Mouse (Mus musculus) MEL (cell line): ENCODE results near the gene Cep170. TPM values are rescaled to one million over a fixed set of nuclear protein-coding genes. Genes with fewer than 3 reads are reported as not detected.

Experiments used
- DNase-seq: peaks from one replicate; pipeline ENCODE4 v3.0.0; 2011; ENCODE audit warnings: low read depth, low spot score
- H3K27ac ChIP-seq: 2 replicates; pipeline ENCODE4 v1.5.1; 2012; ENCODE audit warnings: low read depth, mild to moderate bottlenecking, control low read depth, low read length, moderate library complexity; ENCODE audit not compliant: control insufficient read depth
- H3K27me3 ChIP-seq, 2 experiments: fragments of 150-350 bp in 1 of 2; sonication (generic) in 1 of 2; 2 replicates each; pipeline ENCODE4 v1.6.1; 2012; ENCODE audit warnings: low read length in 2 of 2, mild to moderate bottlenecking in 2 of 2, improper control_type of control experiment in 1 of 2, moderate library complexity in 1 of 2; ENCODE audit not compliant: insufficient read depth in 2 of 2, control insufficient read depth in 1 of 2
- H3K36me3 ChIP-seq, 2 experiments: 2 replicates each; pipeline ENCODE4 v1.6.1; 2012 to 2014; ENCODE audit warnings: low read length in 2 of 2, improper control_type of control experiment in 1 of 2, inconsistent platforms in 1 of 2, mild to moderate bottlenecking in 1 of 2; ENCODE audit not compliant: insufficient read depth in 2 of 2, control insufficient read depth in 1 of 2
- H3K4me1 ChIP-seq, 2 experiments: fragments of 150-350 bp in 1 of 2; sonication (generic) in 1 of 2; 2 replicates each; pipeline ENCODE4 v1.6.1; 2012; ENCODE audit warnings: low read length in 2 of 2, improper control_type of control experiment in 1 of 2, mild to moderate bottlenecking in 1 of 2; ENCODE audit not compliant: insufficient read depth in 2 of 2, control insufficient read depth in 1 of 2
- H3K4me3 ChIP-seq, 2 experiments: fragments of 150-350 bp in 1 of 2; sonication (generic) in 1 of 2; 2 replicates each; pipeline ENCODE4 v1.5.1; 2012; ENCODE audit warnings: low read depth in 2 of 2, low read length in 2 of 2, mild to moderate bottlenecking in 2 of 2, moderate library complexity in 2 of 2, control low read depth in 1 of 2, improper control_type of control experiment in 1 of 2; ENCODE audit not compliant: control insufficient read depth in 1 of 2, insufficient read depth in 1 of 2
- H3K79me2 ChIP-seq: 2 replicates; pipeline ENCODE4 v1.6.1; 2012; ENCODE audit warnings: mild to moderate bottlenecking, low read length, moderate library complexity; ENCODE audit not compliant: control insufficient read depth, poor library complexity, insufficient read depth
- H3K9ac ChIP-seq: 2 replicates; pipeline ENCODE4 v1.6.1; 2012; ENCODE audit warnings: low read depth, mild to moderate bottlenecking, control low read depth, low read length, moderate library complexity; ENCODE audit not compliant: control insufficient read depth, poor library complexity, severe bottlenecking
- H3K9me3 ChIP-seq: fragments of 150-350 bp; sonication (generic); replicated peaks from 2 replicates; pipeline ENCODE4 v1.6.1; 2012; ENCODE audit warnings: mild to moderate bottlenecking, low read length, improper control_type of control experiment, moderate library complexity; ENCODE audit not compliant: insufficient read depth
- BHLHE40 ChIP-seq: IDR thresholded peaks from 2 replicates; pipeline ENCODE4 v1.6.1; 2012; ENCODE audit warnings: low read depth, mild to moderate bottlenecking, inconsistent platforms, low read length, improper control_type of control experiment, borderline replicate concordance
- CHD2 ChIP-seq: IDR thresholded peaks from 2 replicates; pipeline ENCODE4 v1.6.1; 2011; ENCODE audit warnings: low read length, improper control_type of control experiment
- CTCF ChIP-seq, 3 experiments: IDR thresholded peaks in 2 of 3; conservative IDR thresholded peaks in 1 of 3; 2 replicates each; pipeline ENCODE4 v1.5.1; 2011 to 2012; ENCODE audit warnings: low read length in 3 of 3, low read depth in 2 of 3, mild to moderate bottlenecking in 2 of 3, improper control_type of control experiment in 1 of 3, inconsistent platforms in 1 of 3, mixed read lengths in 1 of 3, moderate library complexity in 1 of 3; ENCODE audit not compliant: control insufficient read depth in 1 of 3, insufficient read depth in 1 of 3, poor library complexity in 1 of 3, severe bottlenecking in 1 of 3
- E2F4 ChIP-seq: IDR thresholded peaks from 2 replicates; pipeline ENCODE4 v1.6.1; 2011; ENCODE audit warnings: low read depth, low read length, improper control_type of control experiment, borderline replicate concordance
- EP300 ChIP-seq, 2 experiments: IDR thresholded peaks; 2 replicates each; pipeline ENCODE4 v1.6.1; 2011; ENCODE audit warnings: improper control_type of control experiment in 2 of 2, low read length in 2 of 2, low read depth in 1 of 2, mild to moderate bottlenecking in 1 of 2
- ETS1 ChIP-seq: IDR thresholded peaks from 2 replicates; pipeline ENCODE4 v1.6.1; 2012; ENCODE audit warnings: low read depth, mild to moderate bottlenecking, inconsistent platforms, low read length, improper control_type of control experiment, moderate library complexity
- GABPA ChIP-seq: IDR thresholded peaks from 2 replicates; pipeline ENCODE4 v1.6.1; 2012; ENCODE audit warnings: low read depth, mild to moderate bottlenecking, inconsistent platforms, low read length, improper control_type of control experiment, moderate library complexity
- HCFC1 ChIP-seq: IDR thresholded peaks from 2 replicates; pipeline ENCODE4 v1.6.1; 2012; ENCODE audit warnings: low read depth, mild to moderate bottlenecking, inconsistent platforms, low read length, improper control_type of control experiment, moderate library complexity
- JUND ChIP-seq: IDR thresholded peaks from 2 replicates; pipeline ENCODE4 v1.6.1; 2011; ENCODE audit warnings: low read depth, mild to moderate bottlenecking, improper control_type of control experiment, low read length
- KAT2A ChIP-seq: conservative IDR thresholded peaks from 2 replicates; pipeline ENCODE4 v1.6.1; 2012; ENCODE audit warnings: low read depth, low read length, improper control_type of control experiment, inconsistent platforms
- MAFK ChIP-seq: IDR thresholded peaks from 2 replicates; pipeline ENCODE4 v1.6.1; 2011; ENCODE audit warnings: low read depth, mild to moderate bottlenecking, low read length, improper control_type of control experiment, borderline replicate concordance
- MAX ChIP-seq: IDR thresholded peaks from 2 replicates; pipeline ENCODE4 v1.6.1; 2011; ENCODE audit warnings: low read length, improper control_type of control experiment
- MAZ ChIP-seq: IDR thresholded peaks from 2 replicates; pipeline ENCODE4 v1.6.1; 2012; ENCODE audit warnings: low read depth, mild to moderate bottlenecking, inconsistent platforms, low read length, improper control_type of control experiment
- MEF2A ChIP-seq: IDR thresholded peaks from 2 replicates; pipeline ENCODE4 v1.6.1; 2014; ENCODE audit warnings: low read depth, mild to moderate bottlenecking, inconsistent platforms, low read length, improper control_type of control experiment; ENCODE audit not compliant: poor library complexity, insufficient replicate concordance, severe bottlenecking; ENCODE audit errors: extremely low read depth
- MXI1 ChIP-seq: IDR thresholded peaks from 2 replicates; pipeline ENCODE4 v1.6.1; 2011; ENCODE audit warnings: mild to moderate bottlenecking, low read depth, low read length, improper control_type of control experiment
- MYB ChIP-seq: IDR thresholded peaks from 2 replicates; pipeline ENCODE4 v1.6.1; 2011; ENCODE audit warnings: mild to moderate bottlenecking, low read depth, low read length, improper control_type of control experiment
- NELFE ChIP-seq: IDR thresholded peaks from 2 replicates; pipeline ENCODE4 v1.6.1; 2011; ENCODE audit warnings: low read depth, low read length, improper control_type of control experiment
- NRF1 ChIP-seq: IDR thresholded peaks from 2 replicates; pipeline ENCODE4 v1.6.1; 2014; ENCODE audit warnings: low read depth, mild to moderate bottlenecking, inconsistent platforms, low read length, improper control_type of control experiment, moderate library complexity; ENCODE audit not compliant: poor library complexity, insufficient read depth, severe bottlenecking
- POLR2A ChIP-seq, 2 experiments: IDR thresholded peaks; 2 replicates each; pipeline ENCODE4 v1.6.1; 2011 to 2012; ENCODE audit warnings: low read length in 2 of 2, mild to moderate bottlenecking in 2 of 2, control low read depth in 1 of 2, improper control_type of control experiment in 1 of 2, low read depth in 1 of 2, moderate library complexity in 1 of 2; ENCODE audit not compliant: control insufficient read depth in 1 of 2, insufficient read depth in 1 of 2, poor library complexity in 1 of 2
- POLR2AphosphoS2 ChIP-seq: IDR thresholded peaks from 2 replicates; pipeline ENCODE4 v1.6.1; 2011; ENCODE audit warnings: low read length, improper control_type of control experiment
- POLR2AphosphoS5 ChIP-seq: IDR thresholded peaks from 2 replicates; pipeline ENCODE4 v1.6.1; 2012; ENCODE audit warnings: low read depth, borderline replicate concordance, mild to moderate bottlenecking, inconsistent platforms, low read length, moderate library complexity, mixed read lengths
- RCOR1 ChIP-seq: IDR thresholded peaks from 2 replicates; pipeline ENCODE4 v1.6.1; 2012; ENCODE audit warnings: low read depth, mild to moderate bottlenecking, inconsistent platforms, low read length, improper control_type of control experiment
- SIN3A ChIP-seq: IDR thresholded peaks from 2 replicates; pipeline ENCODE4 v1.6.1; 2012; ENCODE audit warnings: low read length, improper control_type of control experiment, inconsistent platforms
- TAL1 ChIP-seq: IDR thresholded peaks from 2 replicates; pipeline ENCODE4 v1.6.1; 2012; ENCODE audit warnings: mild to moderate bottlenecking, inconsistent platforms, low read length, moderate library complexity, mixed read lengths
- TBP ChIP-seq: IDR thresholded peaks from 2 replicates; pipeline ENCODE4 v1.8.0; 2011; ENCODE audit warnings: low read depth, low read length, improper control_type of control experiment
- TCF12 ChIP-seq: IDR thresholded peaks from 2 replicates; pipeline ENCODE4 v1.6.1; 2014; ENCODE audit warnings: low read depth, mild to moderate bottlenecking, inconsistent platforms, low read length, improper control_type of control experiment, moderate library complexity
- USF1 ChIP-seq: IDR thresholded peaks from 2 replicates; pipeline ENCODE4 v1.6.1; 2014; ENCODE audit warnings: low read depth, mild to moderate bottlenecking, inconsistent platforms, low read length, improper control_type of control experiment, moderate library complexity
- ZC3H11A ChIP-seq: IDR thresholded peaks from 2 replicates; pipeline ENCODE4 v1.6.1; 2012; ENCODE audit warnings: low read depth, mild to moderate bottlenecking, inconsistent platforms, low read length, improper control_type of control experiment
- ZKSCAN1 ChIP-seq: IDR thresholded peaks from 2 replicates; pipeline ENCODE4 v1.6.1; 2012; ENCODE audit warnings: low read depth, mild to moderate bottlenecking, inconsistent platforms, low read length, improper control_type of control experiment, moderate library complexity
- ZMIZ1 ChIP-seq: IDR thresholded peaks from 2 replicates; pipeline ENCODE4 v1.6.1; 2012; ENCODE audit warnings: low read depth, mild to moderate bottlenecking, inconsistent platforms, low read length, improper control_type of control experiment, moderate library complexity
- ZNF384 ChIP-seq: IDR thresholded peaks from 2 replicates; pipeline ENCODE4 v1.6.1; 2012; ENCODE audit warnings: low read depth, mild to moderate bottlenecking, inconsistent platforms, low read length, improper control_type of control experiment
- polyA plus RNA-seq, 2 experiments: library from polyadenylated mRNA; stranded (reverse) in 1 of 2; unstranded in 1 of 2; fragments of >175 nt in 1 of 2; fragments of >200 nt in 1 of 2; gene quantifications; 2 replicates each; pipeline versions ENCODE4 v1.2.1 to v1.2.4; 2012; ENCODE audit warnings: low replicate concordance in 2 of 2, low read depth in 1 of 2; ENCODE audit not compliant: insufficient read length in 2 of 2, insufficient read depth in 1 of 2, missing spikeins in 1 of 2
- total RNA-seq: library from RNA; depleted of rRNA; stranded (reverse); fragments of 300-350 nt; gene quantifications from 2 replicates; pipeline ENCODE4 v1.2.3, GENCODE M21; 2012

The Cep170 gene
- total and polyA plus RNA-seq, 3 experiments: 9.2 to 423 (median 13.9) TPM

- TF ChIP-seq EP300 (IDR thresholded peaks at IDR 0.05; ENCODE audit: low read depth in 1 of 2, low read length in 2 of 2) (peak; percentile 47 to 53; a peak in 2 of 4 replicates), NELFE (no peak), TAL1 (no peak), SIN3A (peak; percentile 79), MAFK (no peak), ZC3H11A (no peak), CHD2 (no peak), ZMIZ1 (no peak), ETS1 (peak; percentile 98), ZNF384 (no peak), BHLHE40 (peak; percentile 75; the same call in 1 of the 2 replicates), MAZ (no peak), USF1 (peak; percentile 67), E2F4 (no peak), RCOR1 (peak; percentile 80), ZKSCAN1 (no peak), TBP (no peak), JUND (no peak), POLR2AphosphoS2 (no peak), CTCF (IDR thresholded peaks at IDR 0.05 in 2 of 3, conservative IDR thresholded peaks at IDR 0.05 in 1 of 3; ENCODE audit: control insufficient read depth in 1 of 3, insufficient read depth in 1 of 3, low read depth in 2 of 3, low read length in 3 of 3, poor library complexity in 1 of 3, severe bottlenecking in 1 of 3) (no peak), MXI1 (no peak), GABPA (no peak), POLR2A (IDR thresholded peaks at IDR 0.05; ENCODE audit: control insufficient read depth in 1 of 2, insufficient read depth in 1 of 2, low read depth in 1 of 2, low read length in 2 of 2, poor library complexity in 1 of 2) (no peak), POLR2AphosphoS5 (no peak), HCFC1 (no peak), MYB (no peak), MEF2A (no peak), MAX (no peak), TCF12 (peak; percentile 58; the same call in 1 of the 2 replicates), KAT2A (no peak), NRF1 (no peak)
- H3K4me1 ChIP-seq: peaks cover 6 to 10% of the 10 kb centered on the region in 2 experiments
- no peak overlapping the region for H3K9ac ChIP-seq
- peak; percentile 93 for DNase-seq
- no peaks in the 10 kb centered on the region for H3K27me3 ChIP-seq
- H3K27ac ChIP-seq: no peak overlapping the region
- no peaks in the 10 kb centered on the region for H3K9me3 ChIP-seq
- peaks cover 0 to 15% of the 10 kb centered on the region in 2 experiments; a peak in 2 of 4 replicates for H3K36me3 ChIP-seq
- no peak overlapping the region for H3K4me3 ChIP-seq
- H3K79me2 ChIP-seq: peaks cover 16% of the 10 kb centered on the region
Observed at GRCm38 (mm10) chr1:176800728-176801365, 13.0 kb downstream of the Cep170 start.
